Mouse (Mus musculus) liver, embryonic 14.5 days (tissue): ENCODE measurements around the gene Klk1.

Experiments used
- CTCF ChIP-seq: IDR thresholded peaks from 2 replicates; pipeline ENCODE4 v1.5.1; 2016; ENCODE audit warnings: antibody characterized with exemption, low read depth, control low read depth
- EP300 ChIP-seq: IDR thresholded peaks from 2 replicates; pipeline ENCODE4 v1.6.1; 2016; ENCODE audit warnings: antibody characterized with exemption, low read depth

GRCm38 (mm10) chr7:44262791-44263643, 37.9 kb downstream of the Klk1 start:
- TF ChIP-seq CTCF (peak; percentile 95), EP300 (no peak)
